Mouse (Mus musculus): Measurements from ENCODE around the gene Bora.

DNA sequence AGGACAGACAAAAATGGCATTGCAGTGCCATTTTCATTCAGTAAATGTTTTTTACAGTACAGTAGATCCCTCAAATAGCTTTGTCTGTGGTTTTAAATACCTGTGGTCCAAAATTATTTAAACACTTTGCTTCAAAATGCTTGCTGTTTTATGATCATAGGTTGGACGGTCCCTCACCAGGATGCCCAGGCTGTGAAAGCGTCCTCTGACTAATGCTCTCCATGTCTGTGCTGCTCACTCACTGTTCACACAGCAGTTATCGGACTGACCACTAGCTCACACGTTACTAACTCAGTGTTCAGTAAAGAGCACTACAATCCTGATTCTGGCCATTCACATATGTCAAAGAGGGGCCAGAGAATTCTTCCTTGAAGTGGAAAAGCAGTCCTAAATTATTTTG lies 25.1 kb downstream of the Bora start:
- TF ChIP-seq CTCF (IDR thresholded peaks at IDR 0.05; ENCODE audit: insufficient read depth, low read length) (no peak), POLR2A (IDR thresholded peaks at IDR 0.05; ENCODE audit: borderline replicate concordance, extremely low read depth, low read depth, low read length) (no peak)
